Mouse (Mus musculus): Measurements from ENCODE around the gene Cbll1. TPM values are rescaled to one million over a fixed set of nuclear protein-coding genes. Genes with fewer than 3 reads are reported as not detected.
"Not testable (repeated sequence)": the region's sequence is repeated elsewhere in the genome, so short reads cannot be mapped to it uniquely, and the experiment has no call there.

The Cbll1 gene
- polyA plus RNA-seq, 1 experiment from 2014 or later: 9.4 TPM

DNA sequence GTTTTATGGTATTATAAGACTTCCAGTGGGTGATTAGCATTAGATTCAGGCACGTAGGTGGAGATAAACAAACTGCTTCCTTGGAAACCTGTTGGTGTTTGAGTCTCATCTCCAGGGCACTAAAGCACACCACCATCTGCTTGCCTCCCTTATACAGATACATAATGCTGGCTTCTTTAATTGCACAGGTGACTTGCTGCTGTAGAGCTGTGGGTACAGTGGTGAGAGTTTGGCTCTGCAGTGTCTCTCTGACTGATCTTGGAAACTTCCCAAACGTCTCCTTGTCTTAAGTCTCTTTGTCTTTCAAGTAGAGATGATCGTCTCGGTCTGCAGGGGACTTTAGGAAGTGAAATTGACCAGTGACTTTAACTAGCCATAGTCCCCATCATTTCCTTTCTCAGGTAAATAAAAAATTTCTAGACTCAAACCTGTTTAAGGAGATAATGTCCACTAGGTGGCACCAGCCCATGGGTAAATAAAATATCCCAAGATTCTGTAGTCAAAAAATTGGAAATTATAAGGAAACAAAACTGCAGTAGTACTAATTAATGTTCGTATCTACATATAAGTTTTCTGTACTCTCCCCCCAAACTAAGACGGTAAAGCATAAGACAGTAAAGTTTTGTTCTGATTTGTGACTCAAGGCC lies 8.4 kb upstream of the Cbll1 start:
- Histone ChIP-seq H3K36me3 (ENCODE audit: control insufficient read depth, insufficient read depth) (no peaks in the 10 kb centered on the region), H3K4me2 (ENCODE audit: low read depth, low read length) (no peak overlapping the region), H3K4me1 (ENCODE audit: control insufficient read depth, insufficient read depth, low read length) (no peaks in the 10 kb centered on the region), H3K9me3 (replicated peaks; ENCODE audit: control insufficient read depth, low read length) (0 out of 2 replicates have a peak, but pooled peaks cover 2% of the 10 kb centered on the region), H3K9ac (ENCODE audit: low read length) (no peak overlapping the region), H3K4me3 (ENCODE audit: low read length) (no peak overlapping the region), H3K27ac (ENCODE audit: low read length) (no peak overlapping the region), H3K27me3 (ENCODE audit: control insufficient read depth, insufficient read depth, low read length) (no peaks in the 10 kb centered on the region)
- ATAC-seq (replicated peaks; ENCODE audit: extremely low read depth, insufficient read depth, low FRiP score): no peak
- 31% methylated on average over 6 of the region's 6 CpGs for WGBS

DNA sequence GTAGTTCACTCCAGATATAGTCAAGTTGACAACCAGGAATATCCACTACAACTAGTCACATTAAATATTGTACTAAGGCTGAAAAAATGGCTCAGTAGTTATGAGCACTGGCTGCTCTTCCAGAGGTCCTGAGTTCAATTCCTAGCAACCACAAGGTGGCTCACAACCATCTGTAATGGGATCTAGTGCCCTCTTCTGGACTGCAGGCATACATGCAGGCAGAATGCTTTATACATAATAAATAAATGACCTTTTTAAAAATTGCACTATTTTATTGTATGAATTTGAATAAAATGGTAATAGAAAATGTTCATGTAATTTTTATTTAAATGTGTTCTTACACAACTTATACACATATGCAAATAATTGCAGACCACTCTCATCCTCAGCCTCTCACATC lies 3.8 kb upstream of the Cbll1 start:
- no peak overlapping the region for H3K27ac ChIP-seq (ENCODE audit: low read length)

DNA sequence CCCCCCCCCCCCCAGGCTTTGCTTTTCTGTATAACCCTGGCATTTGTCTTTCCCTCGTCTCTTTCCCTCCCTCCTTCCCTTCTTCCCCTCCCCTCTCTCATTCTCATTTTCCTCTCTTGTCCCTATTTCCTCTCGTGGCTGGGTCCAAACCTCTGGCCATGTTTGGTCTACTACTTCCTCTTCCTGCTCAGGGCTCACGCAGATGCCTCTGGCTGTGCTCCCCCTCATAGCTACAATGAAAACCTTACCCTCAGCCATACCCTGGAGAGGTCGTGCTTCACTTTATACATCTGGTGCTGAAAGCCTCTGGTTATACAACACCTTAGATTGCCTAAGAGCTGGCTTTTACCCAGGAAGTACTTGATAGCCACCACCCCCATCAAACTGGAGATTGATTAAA lies 1.9 kb upstream of the Cbll1 start:
- Histone ChIP-seq H3K4me1 (ENCODE audit: control insufficient read depth, insufficient read depth, low read length) (peaks cover 9% of the 10 kb centered on the region), H3K4me2 (ENCODE audit: low read depth, low read length) (no peak overlapping the region), H3K36me3 (ENCODE audit: control insufficient read depth, insufficient read depth) (no peaks in the 10 kb centered on the region), H3K9ac (ENCODE audit: low read length) (no peak overlapping the region), H3K27ac (ENCODE audit: low read length) (no peak overlapping the region), H3K27me3 (ENCODE audit: control insufficient read depth, insufficient read depth, low read length) (no peaks in the 10 kb centered on the region), H3K4me3 (ENCODE audit: low read length) (no peak overlapping the region), H3K9me3 (replicated peaks; ENCODE audit: control insufficient read depth, low read length) (0 out of 2 replicates have a peak, but pooled peaks cover 2% of the 10 kb centered on the region)
- no peak for ATAC-seq (replicated peaks; ENCODE audit: extremely low read depth, insufficient read depth, low FRiP score)
- 41% methylated on average over 4 of the region's 4 CpGs for WGBS

More for the DNA sequence above, 3.8 kb upstream of the Cbll1 start:
- Histone ChIP-seq H3K9me3 (replicated peaks; ENCODE audit: control insufficient read depth, low read length) (0 out of 2 replicates have a peak, but pooled peaks cover 2% of the 10 kb centered on the region), H3K4me1 (ENCODE audit: control insufficient read depth, insufficient read depth, low read length) (peaks cover 5% of the 10 kb centered on the region), H3K27me3 (ENCODE audit: control insufficient read depth, insufficient read depth, low read length) (no peaks in the 10 kb centered on the region), H3K36me3 (ENCODE audit: control insufficient read depth, insufficient read depth) (no peaks in the 10 kb centered on the region), H3K9ac (ENCODE audit: low read length) (no peak overlapping the region), H3K4me2 (ENCODE audit: low read depth, low read length) (no peak overlapping the region), H3K4me3 (ENCODE audit: low read length) (no peak overlapping the region)
- no peak for ATAC-seq (replicated peaks; ENCODE audit: extremely low read depth, insufficient read depth, low FRiP score)

DNA sequence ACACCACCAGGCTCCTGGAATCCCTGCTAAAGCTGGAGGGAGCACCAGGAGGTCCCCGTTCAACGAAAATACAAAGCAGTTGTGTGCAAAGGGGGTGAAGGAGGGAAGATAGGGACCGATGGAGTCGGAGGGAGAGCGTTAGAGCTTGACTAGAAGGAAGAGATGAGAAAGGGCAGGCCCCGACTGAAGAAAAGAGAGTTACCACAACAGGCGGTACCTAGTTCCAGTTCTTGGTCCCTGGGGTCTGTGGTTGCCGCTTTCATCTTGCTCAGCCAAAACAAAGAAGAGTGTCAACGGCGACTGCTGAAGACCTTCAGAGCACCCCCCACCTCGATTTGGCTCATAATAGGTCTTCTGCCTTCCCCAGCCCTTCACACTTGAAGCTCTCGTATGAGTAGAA lies 780 bp upstream of the Cbll1 start:
- ATAC-seq (replicated peaks; ENCODE audit: extremely low read depth, insufficient read depth, low FRiP score): no peak
- WGBS: 6% methylated on average over 12 of the region's 12 CpGs
- H3K9ac ChIP-seq (ENCODE audit: low read length): peak overlapping the region; percentile 94
- H3K27ac ChIP-seq (ENCODE audit: low read length): peak overlapping the region; percentile 93
- peak overlapping the region; percentile 69 for H3K4me3 ChIP-seq (ENCODE audit: low read length)
- H3K27me3 ChIP-seq (ENCODE audit: control insufficient read depth, insufficient read depth, low read length): no peaks in the 10 kb centered on the region
- H3K4me1 ChIP-seq (ENCODE audit: control insufficient read depth, insufficient read depth, low read length): peaks cover 9% of the 10 kb centered on the region
- H3K36me3 ChIP-seq (ENCODE audit: control insufficient read depth, insufficient read depth): no peaks in the 10 kb centered on the region
- H3K9me3 ChIP-seq (replicated peaks; ENCODE audit: control insufficient read depth, low read length): 0 out of 2 replicates have a peak, but pooled peaks cover 2% of the 10 kb centered on the region
- H3K4me2 ChIP-seq (ENCODE audit: low read depth, low read length): peak overlapping the region; percentile 91

DNA sequence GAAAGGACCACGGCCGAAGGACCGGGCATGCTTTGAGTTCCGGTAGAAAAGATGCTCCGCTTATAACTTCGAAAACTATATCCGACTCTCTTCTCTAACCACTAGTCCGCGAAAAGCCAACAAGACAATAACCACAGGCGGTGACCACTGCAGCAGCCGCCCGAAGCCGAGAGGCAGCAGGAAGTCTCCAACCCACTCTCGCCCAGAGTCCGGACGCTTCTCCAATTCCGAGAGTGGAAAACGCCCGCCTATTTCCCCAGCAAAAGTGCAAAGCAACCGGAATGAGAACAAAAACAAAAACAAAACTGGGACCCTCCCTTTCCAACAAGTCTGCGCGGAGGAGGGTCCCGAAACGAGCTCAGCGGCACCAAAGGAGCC lies 491 bp downstream of the Cbll1 start:
- H3K36me3 ChIP-seq (ENCODE audit: control insufficient read depth, insufficient read depth): peaks cover 6% of the 10 kb centered on the region
- H3K27me3 ChIP-seq (ENCODE audit: control insufficient read depth, insufficient read depth, low read length): no peaks in the 10 kb centered on the region
- peak overlapping the region; percentile 94 for H3K9ac ChIP-seq (ENCODE audit: low read length)
- under 1% methylated on average over 25 of the region's 25 CpGs for WGBS
- peak overlapping the region; percentile 86 for H3K4me2 ChIP-seq (ENCODE audit: low read depth, low read length)
- H3K9me3 ChIP-seq (replicated peaks; ENCODE audit: control insufficient read depth, low read length): 0 out of 2 replicates have a peak, but pooled peaks cover 2% of the 10 kb centered on the region
- H3K4me3 ChIP-seq (ENCODE audit: low read length): peak overlapping the region; percentile 69
- H3K4me1 ChIP-seq (ENCODE audit: control insufficient read depth, insufficient read depth, low read length): peaks cover 9% of the 10 kb centered on the region
- ATAC-seq (replicated peaks; ENCODE audit: extremely low read depth, insufficient read depth, low FRiP score): no peak
- peak overlapping the region; percentile 93 for H3K27ac ChIP-seq (ENCODE audit: low read length)

DNA sequence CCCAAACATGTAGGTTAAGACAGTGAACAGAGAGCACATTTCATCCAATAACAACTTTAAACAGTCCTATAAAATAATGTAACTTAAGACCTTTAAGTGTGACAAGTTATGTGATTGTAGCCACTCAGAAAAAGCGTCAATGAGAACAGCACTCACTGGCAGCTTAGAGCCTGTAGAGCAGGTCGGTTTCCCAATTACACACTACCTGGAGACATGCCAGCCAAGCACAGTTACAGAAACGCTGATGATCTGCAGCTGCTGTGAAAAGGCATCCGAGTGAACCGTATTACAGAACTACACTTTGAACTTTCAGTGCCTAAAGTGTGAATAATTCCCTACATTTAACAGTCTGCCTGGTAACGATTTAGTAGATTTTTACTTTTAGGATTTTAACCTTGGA lies 13.0 kb downstream of the Cbll1 start:
- ATAC-seq (replicated peaks; ENCODE audit: extremely low read depth, insufficient read depth, low FRiP score): no peak
- H3K27me3 ChIP-seq (ENCODE audit: control insufficient read depth, insufficient read depth, low read length): no peaks in the 10 kb centered on the region
- H3K36me3 ChIP-seq (ENCODE audit: control insufficient read depth, insufficient read depth): peaks cover 18% of the 10 kb centered on the region
- no peak overlapping the region for H3K4me2 ChIP-seq (ENCODE audit: low read depth, low read length)
- 56% methylated on average over 6 of the region's 6 CpGs for whole genome bisulfite sequencing
- no peak overlapping the region for H3K4me3 ChIP-seq (ENCODE audit: low read length)
- no peak overlapping the region for H3K27ac ChIP-seq (ENCODE audit: low read length)
- no peak overlapping the region for H3K9ac ChIP-seq (ENCODE audit: low read length)
- H3K4me1 ChIP-seq (ENCODE audit: control insufficient read depth, insufficient read depth, low read length): no peaks in the 10 kb centered on the region
- no peaks in the 10 kb centered on the region for H3K9me3 ChIP-seq (replicated peaks; ENCODE audit: control insufficient read depth, low read length)

DNA sequence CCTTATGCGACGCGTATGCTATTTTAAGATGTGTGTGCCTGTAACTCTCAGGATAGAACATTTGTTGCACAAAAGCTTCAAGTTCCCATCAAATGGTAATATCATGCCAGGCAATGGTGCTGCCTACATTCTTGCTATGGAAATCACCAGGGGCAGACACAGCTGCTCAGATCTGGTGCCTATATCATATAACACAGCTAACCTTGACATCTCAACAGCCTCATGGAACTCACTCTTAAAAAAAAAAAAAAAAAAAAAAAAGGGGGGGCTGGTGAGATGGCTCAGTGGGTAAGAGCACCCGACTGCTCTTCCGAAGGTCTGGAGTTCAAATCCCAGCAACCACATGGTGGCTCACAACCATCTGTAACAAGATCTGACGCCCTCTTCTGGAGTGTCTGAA lies 21.2 kb downstream of the Cbll1 start:
- H3K4me2 ChIP-seq (ENCODE audit: low read depth, low read length); H3K36me3 ChIP-seq (ENCODE audit: control insufficient read depth, insufficient read depth); H3K27ac ChIP-seq (ENCODE audit: low read length); H3K27me3 ChIP-seq (ENCODE audit: control insufficient read depth, insufficient read depth, low read length); H3K4me3 ChIP-seq (ENCODE audit: low read length); H3K4me1 ChIP-seq (ENCODE audit: control insufficient read depth, insufficient read depth, low read length); H3K9ac ChIP-seq (ENCODE audit: low read length); H3K9me3 ChIP-seq (replicated peaks; ENCODE audit: control insufficient read depth, low read length); ATAC-seq (replicated peaks; ENCODE audit: extremely low read depth, insufficient read depth, low FRiP score): not testable (repeated sequence)
- WGBS: 86% methylated on average over 4 of the region's 6 CpGs

DNA sequence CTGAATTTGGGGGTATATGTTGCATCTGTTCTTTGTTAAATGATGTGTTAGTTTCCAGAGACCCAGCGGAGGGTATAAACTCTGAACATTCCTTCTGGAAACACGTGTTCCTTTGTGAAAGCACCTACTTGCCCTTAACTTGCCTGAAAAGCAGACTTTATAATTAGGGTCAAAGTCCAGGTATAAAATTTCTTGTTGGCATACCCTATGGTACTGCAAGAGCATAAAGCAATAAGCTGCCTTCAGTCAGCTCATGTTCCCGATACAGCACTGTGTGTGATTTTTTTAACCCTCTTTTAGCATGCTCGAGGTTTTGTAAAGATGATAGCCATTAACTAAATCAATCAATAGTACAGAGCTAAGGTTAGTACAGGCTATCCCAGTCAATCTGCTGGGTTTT lies 36.8 kb downstream of the Cbll1 start:
- H3K9ac ChIP-seq (ENCODE audit: low read length): no peak overlapping the region
- H3K36me3 ChIP-seq (ENCODE audit: control insufficient read depth, insufficient read depth): no peaks in the 10 kb centered on the region
- 76% methylated on average over 4 of the region's 4 CpGs for WGBS
- ATAC-seq (replicated peaks; ENCODE audit: extremely low read depth, insufficient read depth, low FRiP score): no peak
- no peaks in the 10 kb centered on the region for H3K9me3 ChIP-seq (replicated peaks; ENCODE audit: control insufficient read depth, low read length)
- H3K4me1 ChIP-seq (ENCODE audit: control insufficient read depth, insufficient read depth, low read length): no peaks in the 10 kb centered on the region
- no peak overlapping the region for H3K4me3 ChIP-seq (ENCODE audit: low read length)
- H3K27ac ChIP-seq (ENCODE audit: low read length): no peak overlapping the region
- H3K4me2 ChIP-seq (ENCODE audit: low read depth, low read length): no peak overlapping the region
- no peaks in the 10 kb centered on the region for H3K27me3 ChIP-seq (ENCODE audit: control insufficient read depth, insufficient read depth, low read length)

DNA sequence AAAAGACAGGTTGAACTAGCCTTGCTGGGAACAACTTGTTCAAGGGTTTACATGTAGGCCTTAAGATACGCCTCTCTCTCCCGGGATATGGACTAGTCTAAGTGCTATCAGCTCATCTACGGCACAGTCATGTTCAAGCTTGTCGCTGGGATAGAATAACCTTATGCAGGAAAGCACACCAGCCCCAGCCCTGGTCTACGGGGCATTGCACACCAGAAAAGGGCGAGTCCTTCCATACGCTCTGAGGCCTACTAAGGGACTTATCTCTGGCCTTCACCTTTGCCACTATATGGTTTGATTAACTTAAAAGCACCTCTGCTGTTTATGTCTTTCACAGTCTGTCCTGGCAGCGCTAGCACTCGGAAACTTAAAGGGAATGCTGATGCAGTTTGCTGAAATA lies 38.0 kb downstream of the Cbll1 start:
- Histone ChIP-seq H3K9ac (ENCODE audit: low read length) (no peak overlapping the region), H3K27ac (ENCODE audit: low read length) (no peak overlapping the region), H3K4me3 (ENCODE audit: low read length) (no peak overlapping the region), H3K27me3 (ENCODE audit: control insufficient read depth, insufficient read depth, low read length) (no peaks in the 10 kb centered on the region), H3K4me1 (ENCODE audit: control insufficient read depth, insufficient read depth, low read length) (no peaks in the 10 kb centered on the region), H3K9me3 (replicated peaks; ENCODE audit: control insufficient read depth, low read length) (no peaks in the 10 kb centered on the region), H3K36me3 (ENCODE audit: control insufficient read depth, insufficient read depth) (no peaks in the 10 kb centered on the region), H3K4me2 (ENCODE audit: low read depth, low read length) (no peak overlapping the region)
- WGBS: 89% methylated on average over 9 of the region's 9 CpGs
- no peak for ATAC-seq (replicated peaks; ENCODE audit: extremely low read depth, insufficient read depth, low FRiP score)

Measured in heart, embryonic 16.5 days (tissue).